Mouse (Mus musculus): Measurements from ENCODE around the gene Slc16a11. TPM values are rescaled to one million over a fixed set of nuclear protein-coding genes. Genes with fewer than 3 reads are reported as not detected.

Slc16a11 gene
- polyA plus RNA-seq, 1 experiment, result 145 TPM

DNA sequence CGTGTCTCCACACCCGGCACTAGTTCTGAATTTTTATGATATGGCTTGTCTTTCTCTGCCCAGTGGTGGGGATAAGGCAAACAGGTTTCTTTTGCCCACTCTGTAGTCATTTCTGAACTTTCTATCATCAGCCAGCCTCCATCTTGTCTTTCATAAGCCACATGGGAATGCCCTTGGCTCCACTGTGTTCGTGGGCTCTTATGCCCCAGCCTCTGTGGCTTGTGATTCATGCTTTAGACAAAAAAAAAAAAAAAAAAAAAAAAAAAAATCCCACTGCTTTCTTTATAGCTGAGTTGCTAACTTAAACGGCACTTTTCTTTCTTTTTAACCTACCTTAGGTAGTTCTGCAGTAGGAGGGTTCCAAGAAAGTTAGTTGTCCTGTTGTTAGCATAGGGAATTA, 20.4 kb upstream of the Slc16a11 start:
- Histone ChIP-seq H3K4me3 (ENCODE audit: insufficient read depth, poor library complexity, severe bottlenecking) (no peak overlapping the region), H3K36me3 (ENCODE audit: control insufficient read depth, insufficient read depth) (peaks cover 4% of the 10 kb centered on the region), H3K79me2 (ENCODE audit: control insufficient read depth, insufficient read depth) (no peaks in the 10 kb centered on the region), H3K79me3 (ENCODE audit: low read depth) (no peaks in the 10 kb centered on the region), H3ac (ENCODE audit: control insufficient read depth, insufficient read length, low read depth) (no peak overlapping the region), H3K27me3 (ENCODE audit: control insufficient read depth, insufficient read depth, insufficient read length) (no peaks in the 10 kb centered on the region)
- TF ChIP-seq CEBPB (IDR thresholded peaks at IDR 0.05; ENCODE audit: low read depth), result no peak
- no peak for TF ChIP-seq MAX (IDR thresholded peaks at IDR 0.05)
- TF ChIP-seq CTCF (IDR thresholded peaks at IDR 0.05; ENCODE audit: control insufficient read depth, insufficient read depth, insufficient read length), result no peak
- TF ChIP-seq MYOD1 (IDR thresholded peaks at IDR 0.05; ENCODE audit: control insufficient read depth, insufficient read length, low read depth), result no peak
- TF ChIP-seq MYOG (IDR thresholded peaks at IDR 0.05; ENCODE audit: control insufficient read depth, extremely low read depth, insufficient read length), result no peak
- TF ChIP-seq USF1 (IDR thresholded peaks at IDR 0.05; ENCODE audit: low read depth), result no peak

- no peaks in the 10 kb centered on the region for H3K27me3 ChIP-seq (ENCODE audit: control insufficient read depth, insufficient read depth, insufficient read length)
- H3K79me3 ChIP-seq (ENCODE audit: low read depth), result no peaks in the 10 kb centered on the region
- peak overlapping the region; percentile 19 for H3ac ChIP-seq (ENCODE audit: control insufficient read depth, insufficient read length, low read depth)
- peak; percentile 44 for TF ChIP-seq FOSL1 (IDR thresholded peaks at IDR 0.05; ENCODE audit: insufficient read depth, low read length, poor library complexity, severe bottlenecking)
- TF ChIP-seq CEBPB (IDR thresholded peaks at IDR 0.05; ENCODE audit: low read depth), result peak; percentile 81
- TF ChIP-seq USF1 (IDR thresholded peaks at IDR 0.05; ENCODE audit: low read depth), result no peak
- TF ChIP-seq CTCF (IDR thresholded peaks at IDR 0.05; ENCODE audit: control insufficient read depth, insufficient read depth, insufficient read length), result no peak
- no peak for TF ChIP-seq MYOG (IDR thresholded peaks at IDR 0.05; ENCODE audit: control insufficient read depth, extremely low read depth, insufficient read length)
- TF ChIP-seq MAX (IDR thresholded peaks at IDR 0.05), result no peak
- TF ChIP-seq MYOD1 (IDR thresholded peaks at IDR 0.05; ENCODE audit: control insufficient read depth, insufficient read length, low read depth), result peak; percentile 63
- peaks cover 4% of the 10 kb centered on the region for H3K36me3 ChIP-seq (ENCODE audit: control insufficient read depth, insufficient read depth)
- no peak overlapping the region for H3K4me3 ChIP-seq (ENCODE audit: insufficient read depth, poor library complexity, severe bottlenecking)
- H3K79me2 ChIP-seq (ENCODE audit: control insufficient read depth, insufficient read depth), result no peaks in the 10 kb centered on the region
Observed at GRCm38 (mm10) chr11:70193354-70194285, 18.9 kb upstream of the Slc16a11 start.

DNA sequence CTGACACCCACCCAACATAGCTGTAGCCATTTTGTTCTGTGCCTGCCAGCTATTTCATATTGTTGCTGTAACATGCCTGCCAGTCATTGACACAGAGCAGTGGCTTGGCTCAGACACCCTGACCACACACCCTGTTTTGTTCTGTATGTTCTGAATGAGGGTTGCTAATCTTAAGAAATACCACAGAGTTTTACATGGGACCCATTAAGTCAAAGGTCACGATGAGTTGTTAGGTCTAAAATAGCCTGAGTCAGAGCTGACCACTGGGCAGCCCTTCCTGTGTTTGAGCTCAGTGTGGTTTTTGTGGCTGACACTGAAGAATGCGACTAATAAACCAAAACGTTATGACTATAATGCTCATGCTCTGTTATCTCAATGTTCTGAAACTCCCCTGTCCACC, 14.2 kb upstream of the Slc16a11 start:
- TF ChIP-seq MAX (IDR thresholded peaks at IDR 0.05) (peak; percentile 53), MYOD1 (IDR thresholded peaks at IDR 0.05; ENCODE audit: control insufficient read depth, insufficient read length, low read depth) (no peak), USF1 (IDR thresholded peaks at IDR 0.05; ENCODE audit: low read depth) (peak; percentile 13), CEBPB (IDR thresholded peaks at IDR 0.05; ENCODE audit: low read depth) (peak; percentile 83), MYOG (IDR thresholded peaks at IDR 0.05; ENCODE audit: control insufficient read depth, extremely low read depth, insufficient read length) (no peak), CTCF (IDR thresholded peaks at IDR 0.05; ENCODE audit: control insufficient read depth, insufficient read depth, insufficient read length) (no peak), FOSL1 (IDR thresholded peaks at IDR 0.05; ENCODE audit: insufficient read depth, low read length, poor library complexity, severe bottlenecking) (peak; percentile 93)

DNA sequence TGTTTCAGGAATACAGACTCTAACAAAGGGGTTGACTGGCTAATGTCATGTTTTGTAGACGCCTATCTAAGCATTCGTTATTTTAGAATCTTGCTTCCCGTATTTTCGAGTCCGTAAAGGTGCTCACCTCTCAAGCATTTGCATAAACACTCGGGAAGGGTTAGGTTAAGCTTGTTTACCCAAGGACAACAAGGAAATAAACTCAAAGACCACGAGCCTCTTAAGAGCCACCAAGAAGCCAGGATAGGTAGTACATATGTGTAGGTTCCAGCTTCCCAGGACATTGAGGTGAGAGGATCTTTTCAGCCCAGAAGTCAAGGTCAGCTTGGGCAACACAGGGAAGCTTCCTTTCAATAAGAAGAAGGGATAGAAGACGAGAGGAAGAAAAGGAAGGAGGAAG, 13.4 kb upstream of the Slc16a11 start:
- Histone ChIP-seq H3ac (ENCODE audit: control insufficient read depth, insufficient read length, low read depth) (no peak overlapping the region), H3K79me2 (ENCODE audit: control insufficient read depth, insufficient read depth) (no peaks in the 10 kb centered on the region), H3K4me3 (ENCODE audit: insufficient read depth, poor library complexity, severe bottlenecking) (peak overlapping the region; percentile 2), H3K79me3 (ENCODE audit: low read depth) (peaks cover 3% of the 10 kb centered on the region), H3K36me3 (ENCODE audit: control insufficient read depth, insufficient read depth) (peaks cover 4% of the 10 kb centered on the region), H3K27me3 (ENCODE audit: control insufficient read depth, insufficient read depth, insufficient read length) (no peaks in the 10 kb centered on the region)
- TF ChIP-seq CTCF (IDR thresholded peaks at IDR 0.05; ENCODE audit: control insufficient read depth, insufficient read depth, insufficient read length), result no peak
- TF ChIP-seq USF1 (IDR thresholded peaks at IDR 0.05; ENCODE audit: low read depth), result no peak
- TF ChIP-seq MYOG (IDR thresholded peaks at IDR 0.05; ENCODE audit: control insufficient read depth, extremely low read depth, insufficient read length), result no peak
- no peak for TF ChIP-seq MYOD1 (IDR thresholded peaks at IDR 0.05; ENCODE audit: control insufficient read depth, insufficient read length, low read depth)
- TF ChIP-seq MAX (IDR thresholded peaks at IDR 0.05), result no peak
- TF ChIP-seq FOSL1 (IDR thresholded peaks at IDR 0.05; ENCODE audit: insufficient read depth, low read length, poor library complexity, severe bottlenecking), result no peak
- no peak for TF ChIP-seq CEBPB (IDR thresholded peaks at IDR 0.05; ENCODE audit: low read depth)

More for the DNA sequence above, 14.2 kb upstream of the Slc16a11 start:
- H3ac ChIP-seq (ENCODE audit: control insufficient read depth, insufficient read length, low read depth), result no peak overlapping the region
- peaks cover 3% of the 10 kb centered on the region for H3K79me3 ChIP-seq (ENCODE audit: low read depth)
- H3K79me2 ChIP-seq (ENCODE audit: control insufficient read depth, insufficient read depth), result no peaks in the 10 kb centered on the region
- no peak overlapping the region for H3K4me3 ChIP-seq (ENCODE audit: insufficient read depth, poor library complexity, severe bottlenecking)
- H3K36me3 ChIP-seq (ENCODE audit: control insufficient read depth, insufficient read depth), result peaks cover 4% of the 10 kb centered on the region
- H3K27me3 ChIP-seq (ENCODE audit: control insufficient read depth, insufficient read depth, insufficient read length), result no peaks in the 10 kb centered on the region

- no peaks in the 10 kb centered on the region for H3K27me3 ChIP-seq (ENCODE audit: control insufficient read depth, insufficient read depth, insufficient read length)
- peak overlapping the region; percentile 31 for H3ac ChIP-seq (ENCODE audit: control insufficient read depth, insufficient read length, low read depth)
- TF ChIP-seq USF1 (IDR thresholded peaks at IDR 0.05; ENCODE audit: low read depth) (peak; percentile 72), MAX (IDR thresholded peaks at IDR 0.05) (no peak), MYOG (IDR thresholded peaks at IDR 0.05; ENCODE audit: control insufficient read depth, extremely low read depth, insufficient read length) (no peak)
- H3K79me2 ChIP-seq (ENCODE audit: control insufficient read depth, insufficient read depth), result no peaks in the 10 kb centered on the region
- H3K4me3 ChIP-seq (ENCODE audit: insufficient read depth, poor library complexity, severe bottlenecking), result no peak overlapping the region
- H3K79me3 ChIP-seq (ENCODE audit: low read depth), result peaks cover 3% of the 10 kb centered on the region
- peaks cover 4% of the 10 kb centered on the region for H3K36me3 ChIP-seq (ENCODE audit: control insufficient read depth, insufficient read depth)
Observed at GRCm38 (mm10) chr11:70200036-70200608, 12.4 kb upstream of the Slc16a11 start.
